Mouse (Mus musculus) spleen, postnatal 4 days (tissue): ENCODE measurements around the gene Dlgap1.

Source experiments
- DNase-seq, 2 experiments: peaks; one replicate each; pipeline ENCODE4 v3.0.0; 2022; ENCODE audit warnings: low spot score in 2 of 2

The Dlgap1 gene

DNA sequence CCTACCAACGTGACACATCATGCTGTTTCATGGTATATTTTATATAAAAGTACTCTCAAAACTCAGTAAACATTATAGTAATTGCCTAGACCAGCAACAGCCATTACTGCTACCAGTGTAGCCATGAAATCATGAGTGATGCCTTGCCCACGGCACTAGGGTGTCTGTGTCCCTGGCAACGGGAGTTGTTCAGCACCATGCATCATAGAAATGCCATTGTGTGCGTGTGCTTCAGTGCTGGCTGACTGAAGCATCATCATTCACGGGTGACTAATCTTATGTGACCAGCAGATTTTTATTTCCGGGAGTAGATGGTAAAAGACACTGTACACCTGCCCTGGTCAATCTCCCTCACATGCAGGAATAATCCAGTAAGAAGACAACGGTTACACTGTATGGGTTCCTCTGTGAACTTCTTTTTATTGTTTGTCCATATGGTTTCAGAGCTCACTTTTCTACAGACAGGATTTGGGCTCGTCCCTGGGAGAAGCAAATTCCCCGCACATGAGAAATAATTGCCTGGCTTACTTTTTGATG is 203.7 kb downstream of the Dlgap1 start:
- no peak for DNase-seq

DNA sequence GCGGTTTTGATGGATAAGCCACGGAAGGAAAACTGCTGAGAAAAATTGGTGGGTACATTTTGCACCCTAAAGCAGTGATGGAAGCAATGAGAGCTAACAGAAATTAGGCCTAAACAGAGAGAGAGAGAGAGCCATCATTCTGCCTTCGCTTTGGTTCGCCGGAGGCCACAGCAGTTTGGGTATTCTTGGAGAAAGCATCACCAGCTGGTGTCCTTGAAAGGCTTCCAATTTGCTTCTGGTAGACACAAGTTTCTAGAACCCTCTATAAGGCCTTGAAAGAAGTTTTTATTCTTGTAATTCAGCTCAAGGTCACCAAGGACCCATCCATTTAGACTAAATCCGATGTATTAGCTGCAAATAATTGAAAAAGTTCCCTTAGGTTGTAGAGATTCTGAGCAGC is 205.0 kb downstream of the Dlgap1 start:
- DNase-seq: no peak

- no peak for DNase-seq
Measured at GRCm38 (mm10) chr17:70191228-70191627, 222.4 kb downstream of the Dlgap1 start.

- no peak for DNase-seq
Measured at GRCm38 (mm10) chr17:70222891-70223290, 254.0 kb downstream of the Dlgap1 start.

DNA sequence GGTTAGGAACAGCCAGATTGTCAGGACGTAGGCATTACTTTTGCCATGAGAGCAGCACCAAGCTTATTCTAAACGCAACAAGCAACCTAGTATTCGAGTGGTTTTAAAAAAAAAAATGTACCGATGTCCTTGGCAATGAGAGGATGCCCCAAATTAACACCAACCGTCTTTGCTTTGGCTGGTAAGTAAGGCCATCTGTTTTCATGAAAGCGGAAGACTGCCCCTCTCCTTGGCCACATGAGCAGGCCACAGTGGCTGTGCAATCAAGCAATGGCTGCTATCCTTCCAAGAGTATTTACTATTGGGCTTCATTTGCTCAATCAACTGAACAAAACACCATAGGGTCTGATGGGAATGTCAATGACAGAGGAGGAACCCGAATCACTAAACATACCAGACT is 278.5 kb downstream of the Dlgap1 start:
- no peak for DNase-seq

- DNase-seq: no peak
Measured at GRCm38 (mm10) chr17:70248250-70248649, 279.4 kb downstream of the Dlgap1 start.

GRCm38 (mm10) chr17:70252476-70252875 is 283.6 kb downstream of the Dlgap1 start:
- no peak for DNase-seq

GRCm38 (mm10) chr17:70256371-70256770 is 287.5 kb downstream of the Dlgap1 start:
- DNase-seq: no peak

- DNase-seq: no peak
Measured at GRCm38 (mm10) chr17:70263156-70263555, 294.3 kb downstream of the Dlgap1 start.

GRCm38 (mm10) chr17:70272125-70272524 is 303.3 kb downstream of the Dlgap1 start:
- no peak for DNase-seq

- no peak for DNase-seq
Measured at GRCm38 (mm10) chr17:70287708-70288107, 318.8 kb downstream of the Dlgap1 start.

- no peak for DNase-seq
Measured at GRCm38 (mm10) chr17:70294106-70294505, 325.2 kb downstream of the Dlgap1 start.

DNA sequence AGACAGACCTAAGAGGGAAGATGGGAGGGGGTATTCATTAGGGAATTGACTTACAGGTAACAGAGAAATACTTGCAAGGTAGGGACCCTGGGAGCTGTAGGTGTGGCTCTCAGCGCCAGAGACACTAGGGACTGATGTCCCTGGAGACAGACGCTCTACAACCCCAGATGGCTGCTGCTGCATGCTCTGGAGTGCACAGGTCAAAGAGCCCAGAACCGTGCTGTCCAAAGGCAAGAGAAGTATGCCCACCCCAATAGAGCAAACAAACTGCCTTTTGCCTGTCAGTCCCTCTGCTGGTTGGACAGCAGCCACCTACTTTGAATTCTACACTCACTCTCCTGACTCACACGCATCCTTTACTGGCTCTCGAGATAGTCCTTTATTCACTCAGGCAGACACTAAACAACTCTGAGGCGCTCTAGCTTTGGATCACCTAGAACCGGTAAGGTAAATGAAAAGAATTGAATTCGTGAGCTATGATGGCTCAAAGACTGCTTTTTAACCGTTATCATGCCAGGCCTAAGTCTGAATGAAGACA is 333.1 kb downstream of the Dlgap1 start:
- DNase-seq: no peak

GRCm38 (mm10) chr17:70302656-70303055 is 333.8 kb downstream of the Dlgap1 start:
- no peak for DNase-seq

GRCm38 (mm10) chr17:70305021-70305420 is 336.1 kb downstream of the Dlgap1 start:
- no peak for DNase-seq

- no peak for DNase-seq
Measured at GRCm38 (mm10) chr17:70307418-70308176, 338.7 kb downstream of the Dlgap1 start.

DNA sequence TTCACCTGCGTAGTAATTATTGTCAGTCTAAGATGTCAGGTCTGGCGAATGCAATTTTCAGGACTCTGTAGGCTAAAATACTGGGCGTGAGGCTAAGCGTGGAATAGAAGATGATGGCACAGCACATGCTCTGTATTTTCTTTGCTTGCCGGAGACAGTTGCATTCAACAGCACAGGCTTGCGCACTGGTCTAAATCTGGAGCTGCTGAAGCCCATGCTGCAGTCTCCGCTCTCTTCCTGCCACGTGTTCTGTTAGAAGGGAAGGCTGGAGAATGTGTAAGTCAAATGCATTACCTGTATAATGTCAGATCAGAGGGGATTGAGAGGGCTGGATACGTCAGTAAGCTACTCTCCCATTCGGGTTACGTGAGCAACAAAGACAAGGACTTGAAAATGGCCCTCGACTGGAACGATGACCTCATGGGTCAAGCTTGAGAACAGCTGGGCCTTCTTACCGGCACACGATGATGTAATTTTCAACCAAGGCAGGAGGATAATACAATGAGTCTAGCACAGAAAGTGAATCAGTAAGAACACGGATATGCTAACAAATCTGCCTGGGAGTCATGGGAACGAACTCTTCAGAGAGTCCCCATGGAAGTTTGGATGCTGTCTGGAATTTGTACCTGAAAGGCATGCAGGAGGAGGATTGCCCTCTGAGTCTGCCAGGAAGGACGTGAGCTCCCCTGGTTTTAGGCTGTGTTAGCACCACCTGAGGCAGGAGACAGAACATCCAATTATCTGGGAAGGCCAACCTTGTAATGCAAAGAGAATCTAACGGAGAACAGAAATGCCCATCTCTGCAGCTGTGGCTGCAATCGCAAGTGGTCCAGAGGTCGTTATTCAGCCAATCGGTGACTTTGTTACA is 339.7 kb downstream of the Dlgap1 start:
- no peak for DNase-seq

DNA sequence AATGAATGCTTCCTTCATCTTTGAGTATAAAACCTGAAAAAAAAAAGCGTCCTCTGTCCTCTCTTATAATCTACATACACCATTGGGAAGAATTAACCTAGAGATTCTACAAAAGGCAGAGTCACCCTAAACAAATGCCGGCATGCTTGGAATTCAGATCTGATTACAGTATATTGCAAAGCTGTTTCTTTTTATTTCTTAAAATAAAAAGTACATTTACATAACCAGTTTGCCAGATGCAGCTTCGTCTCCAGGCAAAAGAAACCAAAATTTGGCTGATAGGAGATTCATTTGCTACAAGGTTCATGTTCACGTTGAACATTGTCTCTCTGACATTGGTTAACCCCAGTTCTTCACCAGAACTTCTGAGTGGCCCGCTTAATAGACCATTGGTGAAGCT is 347.5 kb downstream of the Dlgap1 start:
- no peak for DNase-seq

DNA sequence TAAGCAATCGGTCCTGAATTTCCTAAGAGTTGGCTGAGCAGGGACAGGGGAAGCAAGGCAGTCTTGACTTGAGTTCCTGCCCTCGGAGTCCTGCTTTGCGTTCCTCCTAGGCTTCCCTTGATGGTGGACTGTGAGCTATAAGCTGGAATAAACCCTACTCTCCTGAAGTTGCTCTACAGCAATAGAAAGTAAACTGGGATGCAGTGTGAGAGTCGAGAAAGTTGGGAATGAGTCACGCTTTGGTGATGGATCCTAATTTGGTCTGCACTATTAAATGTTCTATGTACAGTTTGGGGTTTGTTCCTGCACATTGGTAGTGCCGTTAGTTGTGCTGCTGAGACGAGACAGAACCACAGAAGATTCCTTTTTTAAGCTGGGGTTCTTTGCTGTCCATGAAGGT is 348.9 kb downstream of the Dlgap1 start:
- DNase-seq: no peak

DNA sequence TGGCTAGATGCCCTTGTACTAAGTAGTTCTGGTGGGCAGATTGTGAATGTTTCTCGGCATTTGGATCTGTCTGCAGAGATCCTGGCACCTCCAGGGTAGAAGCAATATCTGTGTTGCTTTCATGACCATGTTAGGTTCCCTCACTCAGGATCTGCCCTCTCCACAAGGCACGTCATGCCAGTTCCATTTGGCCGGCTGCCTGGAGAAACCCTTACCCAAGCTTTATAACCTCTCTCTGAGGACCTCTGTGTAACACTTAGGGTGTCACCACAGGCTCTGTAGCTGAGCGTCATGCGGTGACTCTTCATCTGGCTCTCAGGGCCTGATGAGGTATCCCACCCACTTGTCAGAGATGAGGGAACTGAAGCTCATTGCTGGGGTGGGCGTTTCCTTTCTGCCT is 353.1 kb downstream of the Dlgap1 start:
- DNase-seq: no peak

GRCm38 (mm10) chr17:70333440-70333839 is 364.6 kb downstream of the Dlgap1 start:
- no peak for DNase-seq

DNA sequence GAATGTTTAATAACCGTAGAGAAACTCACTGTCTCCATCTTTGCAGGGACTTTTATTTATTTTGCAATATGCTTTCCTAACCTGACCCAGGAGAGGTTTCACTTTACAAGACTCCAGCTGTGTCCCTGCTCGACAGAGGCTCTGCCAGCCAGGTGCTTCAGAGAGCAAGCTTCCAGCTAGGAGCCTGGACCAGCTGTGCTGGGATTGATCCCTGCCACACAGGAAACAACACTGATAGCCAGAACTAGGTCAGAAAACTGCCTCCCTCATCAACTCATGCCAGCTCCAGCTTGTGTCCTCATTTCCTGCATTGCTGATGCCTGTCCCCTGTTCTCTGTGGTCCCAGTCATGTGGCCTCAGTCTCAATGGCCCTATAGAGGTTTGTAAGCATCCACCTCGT is 365.3 kb downstream of the Dlgap1 start:
- DNase-seq: no peak
